Mouse (Mus musculus) embryonic facial prominence, embryonic 13.5 days (tissue): ENCODE data around the gene Map2k5. TPM values are rescaled to one million over a fixed set of nuclear protein-coding genes. Genes with fewer than 3 reads are reported as not detected.

Experiments used
- ATAC-seq: fragments of 200-750 bp; cut with Nextera tagmentation; 2 replicates; pipeline ENCODE4 v1.8.0; 2017; ENCODE audit warnings: low read depth; ENCODE audit not compliant: insufficient number of reproducible peaks, insufficient read depth, low FRiP score, low TSS enrichment
- H3K27ac ChIP-seq: fragments of 300-500 bp; sonication (generic); 2 replicates; pipeline ENCODE4 v1.5.1; 2015; ENCODE audit warnings: moderate library complexity, mild to moderate bottlenecking, inconsistent platforms
- H3K27me3 ChIP-seq: fragments of 300-500 bp; sonication (generic); 2 replicates; pipeline ENCODE4 v1.6.1; 2015; ENCODE audit warnings: mild to moderate bottlenecking, inconsistent platforms
- H3K36me3 ChIP-seq: fragments of 300-500 bp; sonication (generic); 2 replicates; pipeline ENCODE4 v1.6.1; 2015; ENCODE audit warnings: mild to moderate bottlenecking, inconsistent platforms
- H3K4me1 ChIP-seq: fragments of 300-500 bp; sonication (generic); 2 replicates; pipeline ENCODE4 v1.6.1; 2015; ENCODE audit warnings: inconsistent platforms
- H3K4me2 ChIP-seq: fragments of 300-500 bp; sonication (generic); 2 replicates; pipeline ENCODE4 v1.6.1; 2015; ENCODE audit warnings: moderate library complexity, mild to moderate bottlenecking, inconsistent platforms
- H3K4me3 ChIP-seq: fragments of 300-500 bp; sonication (generic); 2 replicates; pipeline ENCODE4 v1.5.1; 2015; ENCODE audit warnings: mild to moderate bottlenecking, inconsistent platforms
- H3K9ac ChIP-seq: fragments of 300-500 bp; sonication (generic); 2 replicates; pipeline ENCODE4 v1.6.1; 2015; ENCODE audit warnings: mild to moderate bottlenecking, inconsistent platforms
- H3K9me3 ChIP-seq: fragments of 300-500 bp; sonication (generic); 2 replicates; pipeline ENCODE4 v1.6.1; 2016; ENCODE audit warnings: inconsistent platforms
- WGBS: fragments of 180-500 bp; shearing (Covaris S2); methylation state at CpG from one replicate; pipeline ENCODE4 v1.1.7; 2015; ENCODE audit warnings: mixed read lengths; 5-methylcytosine and 5-hydroxymethylcytosine counted together
- polyA plus RNA-seq: library from polyadenylated mRNA; unstranded; fragments of >200 nt; fragmentation: Nextera tagmentation; extraction: Ambion mirVana; gene quantifications from 2 replicates; pipeline ENCODE4 v1.2.1, GENCODE M21; 2015

Gene Map2k5
- polyA plus RNA-seq, 1 experiment from 2014 or later = 37.8 TPM

GRCm38 (mm10) chr9:63118385-63118784 lies 259.3 kb downstream of the Map2k5 start:
- Histone ChIP-seq H3K27ac (no peak overlapping the region), H3K4me1 (peaks cover 4% of the 10 kb centered on the region), H3K36me3 (no peaks in the 10 kb centered on the region), H3K27me3 (no peaks in the 10 kb centered on the region), H3K9ac (no peak overlapping the region), H3K4me3 (no peak overlapping the region), H3K4me2 (no peak overlapping the region), H3K9me3 (no peaks in the 10 kb centered on the region)
- 68% methylated on average over 5 of the region's 5 CpGs for WGBS
- ATAC-seq = no peak

Other genes starting within 250 kb of the Map2k5 start
- 0.58 TPM in 1 of 2 replicates, not detected in the other for gene Skor1, start 228.9 kb downstream of the Map2k5 start, polyA plus RNA-seq
- gene 2300009A05Rik, start 21.3 kb upstream of the Map2k5 start, polyA plus RNA-seq = 34.6 and 37.8 TPM in 2 replicates
- gene Iqch, start 224.6 kb upstream of the Map2k5 start, polyA plus RNA-seq = 0.10 TPM in 1 of 2 replicates, not detected in the other
- gene Aagab, start 224.8 kb upstream of the Map2k5 start, polyA plus RNA-seq = 28.0 and 28.9 TPM in 2 replicates